Mouse (Mus musculus): ENCODE measurements around the gene Sorcs1.

DNA sequence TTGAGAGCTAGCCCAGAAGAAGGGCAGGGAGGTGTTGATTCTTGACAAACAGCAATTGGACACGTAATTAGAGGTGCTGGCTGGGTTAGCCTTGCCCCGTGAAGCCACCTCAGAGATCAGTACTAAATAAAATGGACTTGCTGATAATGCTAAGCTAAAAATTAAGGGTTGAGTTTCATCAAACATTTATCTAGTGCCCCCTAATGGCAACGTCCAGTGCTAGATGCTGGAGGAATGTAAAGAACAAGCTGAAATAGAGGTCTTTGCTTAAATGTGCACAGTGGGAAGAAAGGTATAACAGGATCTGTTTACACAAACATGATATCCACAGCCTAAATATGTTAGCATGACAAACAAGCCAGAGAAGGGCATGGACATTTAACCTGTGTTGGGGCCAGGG, 532.5 kb downstream of the Sorcs1 start:
- TF ChIP-seq CTCF (IDR thresholded peaks at IDR 0.05; ENCODE audit: low read depth), result no peak
- TF ChIP-seq EP300 (IDR thresholded peaks at IDR 0.05; ENCODE audit: low read depth), result no peak

All from liver, postnatal 0 days (tissue).